Mouse (Mus musculus): Measurements from ENCODE around the gene Ypel3. TPM values are rescaled to one million over a fixed set of nuclear protein-coding genes. Genes with fewer than 3 reads are reported as not detected.
A peak's percentile ranks its signal among the peaks of the same experiment; 100 is the strongest.

Ypel3 gene
- total and polyA plus RNA-seq, 2 experiments from 2014 or later: 209 to 219 TPM

- no peak overlapping the region for H3K9ac ChIP-seq (replicated peaks; ENCODE audit: low read length, poor library complexity, severe bottlenecking)
- H3K4me2 ChIP-seq (ENCODE audit: low read depth, low read length, poor library complexity, severe bottlenecking): no peak overlapping the region
- ATAC-seq (ENCODE audit: low FRiP score): no peak
- H3K36me3 ChIP-seq (ENCODE audit: insufficient read depth, low read length): no peaks in the 10 kb centered on the region
- H3K27me3 ChIP-seq (ENCODE audit: insufficient read depth, low read length): no peaks in the 10 kb centered on the region
- H3K27ac ChIP-seq (ENCODE audit: low read depth, low read length): no peak overlapping the region
- H3K4me1 ChIP-seq (ENCODE audit: insufficient read depth, low read length): no peaks in the 10 kb centered on the region
- H3K9me3 ChIP-seq (ENCODE audit: low read length): no peaks in the 10 kb centered on the region
- no peak for DNase-seq (ENCODE audit: low spot score)
- H3K4me3 ChIP-seq (ENCODE audit: low read depth, low read length): no peak overlapping the region
- TF ChIP-seq CTCF (IDR thresholded peaks at IDR 0.05): no peak
- WGBS: 89% methylated on average over 5 of the region's 5 CpGs
Measured at GRCm38 (mm10) chr7:126741452-126741851, 35.3 kb upstream of the Ypel3 start.

- Histone ChIP-seq H3K4me1 (ENCODE audit: insufficient read depth, low read length) (no peaks in the 10 kb centered on the region), H3K9me3 (ENCODE audit: low read length) (no peaks in the 10 kb centered on the region), H3K4me2 (ENCODE audit: low read depth, low read length, poor library complexity, severe bottlenecking) (no peak overlapping the region), H3K9ac (replicated peaks; ENCODE audit: low read length, poor library complexity, severe bottlenecking) (no peak overlapping the region), H3K36me3 (ENCODE audit: insufficient read depth, low read length) (no peaks in the 10 kb centered on the region), H3K27me3 (ENCODE audit: insufficient read depth, low read length) (no peaks in the 10 kb centered on the region), H3K27ac (ENCODE audit: low read depth, low read length) (no peak overlapping the region), H3K4me3 (ENCODE audit: low read depth, low read length) (no peak overlapping the region)
- 93% methylated on average over 13 of the region's 13 CpGs for WGBS
- DNase-seq (ENCODE audit: low spot score): no peak
- TF ChIP-seq CTCF (IDR thresholded peaks at IDR 0.05): no peak
- ATAC-seq (ENCODE audit: low FRiP score): no peak
Measured at GRCm38 (mm10) chr7:126741964-126742482, 34.7 kb upstream of the Ypel3 start.

GRCm38 (mm10) chr7:126746066-126746465, 30.7 kb upstream of the Ypel3 start:
- WGBS: 89% methylated on average over 12 of the region's 12 CpGs
- Histone ChIP-seq H3K4me2 (ENCODE audit: low read depth, low read length, poor library complexity, severe bottlenecking) (no peak overlapping the region), H3K4me1 (ENCODE audit: insufficient read depth, low read length) (no peaks in the 10 kb centered on the region), H3K36me3 (ENCODE audit: insufficient read depth, low read length) (no peaks in the 10 kb centered on the region), H3K27ac (ENCODE audit: low read depth, low read length) (no peak overlapping the region), H3K9me3 (ENCODE audit: low read length) (no peaks in the 10 kb centered on the region), H3K4me3 (ENCODE audit: low read depth, low read length) (no peak overlapping the region), H3K9ac (replicated peaks; ENCODE audit: low read length, poor library complexity, severe bottlenecking) (no peak overlapping the region), H3K27me3 (ENCODE audit: insufficient read depth, low read length) (no peaks in the 10 kb centered on the region)
- no peak for DNase-seq (ENCODE audit: low spot score)
- no peak for TF ChIP-seq CTCF (IDR thresholded peaks at IDR 0.05)
- no peak for ATAC-seq (ENCODE audit: low FRiP score)

GRCm38 (mm10) chr7:126746798-126747197, 30.0 kb upstream of the Ypel3 start:
- ATAC-seq (ENCODE audit: low FRiP score) (no peak), DNase-seq (ENCODE audit: low spot score) (no peak)
- H3K9ac ChIP-seq (replicated peaks; ENCODE audit: low read length, poor library complexity, severe bottlenecking): no peak overlapping the region
- H3K27me3 ChIP-seq (ENCODE audit: insufficient read depth, low read length): no peaks in the 10 kb centered on the region
- no peaks in the 10 kb centered on the region for H3K36me3 ChIP-seq (ENCODE audit: insufficient read depth, low read length)
- H3K4me1 ChIP-seq (ENCODE audit: insufficient read depth, low read length): no peaks in the 10 kb centered on the region
- TF ChIP-seq CTCF (IDR thresholded peaks at IDR 0.05): no peak
- no peaks in the 10 kb centered on the region for H3K9me3 ChIP-seq (ENCODE audit: low read length)
- H3K27ac ChIP-seq (ENCODE audit: low read depth, low read length): no peak overlapping the region
- H3K4me2 ChIP-seq (ENCODE audit: low read depth, low read length, poor library complexity, severe bottlenecking): no peak overlapping the region
- 38% methylated on average over 6 of the region's 6 CpGs for WGBS
- no peak overlapping the region for H3K4me3 ChIP-seq (ENCODE audit: low read depth, low read length)

- H3K4me1 ChIP-seq (ENCODE audit: insufficient read depth, low read length): no peaks in the 10 kb centered on the region
- no peaks in the 10 kb centered on the region for H3K9me3 ChIP-seq (ENCODE audit: low read length)
- no peaks in the 10 kb centered on the region for H3K27me3 ChIP-seq (ENCODE audit: insufficient read depth, low read length)
- H3K4me3 ChIP-seq (ENCODE audit: low read depth, low read length): no peak overlapping the region
- H3K36me3 ChIP-seq (ENCODE audit: insufficient read depth, low read length): no peaks in the 10 kb centered on the region
- H3K27ac ChIP-seq (ENCODE audit: low read depth, low read length): no peak overlapping the region
- ATAC-seq (ENCODE audit: low FRiP score) (no peak), DNase-seq (ENCODE audit: low spot score) (no peak)
- TF ChIP-seq CTCF (IDR thresholded peaks at IDR 0.05): no peak
- no peak overlapping the region for H3K4me2 ChIP-seq (ENCODE audit: low read depth, low read length, poor library complexity, severe bottlenecking)
- WGBS: 74% methylated on average over 7 of the region's 7 CpGs
- H3K9ac ChIP-seq (replicated peaks; ENCODE audit: low read length, poor library complexity, severe bottlenecking): no peak overlapping the region
Measured at GRCm38 (mm10) chr7:126748824-126749223, 27.9 kb upstream of the Ypel3 start.

GRCm38 (mm10) chr7:126749582-126750343, 27.0 kb upstream of the Ypel3 start:
- Histone ChIP-seq H3K4me2 (ENCODE audit: low read depth, low read length, poor library complexity, severe bottlenecking) (no peak overlapping the region), H3K9ac (replicated peaks; ENCODE audit: low read length, poor library complexity, severe bottlenecking) (no peak overlapping the region), H3K4me3 (ENCODE audit: low read depth, low read length) (no peak overlapping the region), H3K9me3 (ENCODE audit: low read length) (no peaks in the 10 kb centered on the region), H3K36me3 (ENCODE audit: insufficient read depth, low read length) (no peaks in the 10 kb centered on the region), H3K27ac (ENCODE audit: low read depth, low read length) (no peak overlapping the region), H3K4me1 (ENCODE audit: insufficient read depth, low read length) (no peaks in the 10 kb centered on the region), H3K27me3 (ENCODE audit: insufficient read depth, low read length) (no peaks in the 10 kb centered on the region)
- ATAC-seq (ENCODE audit: low FRiP score) (no peak), DNase-seq (ENCODE audit: low spot score) (no peak)
- peak; percentile 25 for TF ChIP-seq CTCF (IDR thresholded peaks at IDR 0.05)
- WGBS: 94% methylated on average over 17 of the region's 17 CpGs
